Mouse (Mus musculus) forebrain, embryonic 10.5 days (tissue): ENCODE results near the gene Nelfa. TPM values are rescaled to one million over a fixed set of nuclear protein-coding genes. Genes with fewer than 3 reads are reported as not detected.

Experiments used
- DNase-seq: peaks from one replicate; pipeline ENCODE4 v3.0.0-alpha.2; 2017; ENCODE audit warnings: low spot score; ENCODE audit errors: extremely low spot score
- H3K27ac ChIP-seq: fragments of 300-500 bp; sonication (generic); 2 replicates; pipeline ENCODE4 v1.5.1; 2016; ENCODE audit warnings: mild to moderate bottlenecking
- H3K27me3 ChIP-seq: fragments of 300-500 bp; sonication (generic); 2 replicates; pipeline ENCODE4 v1.6.1; 2016; ENCODE audit warnings: mild to moderate bottlenecking; ENCODE audit not compliant: poor library complexity, severe bottlenecking
- H3K36me3 ChIP-seq: fragments of 300-500 bp; sonication (generic); replicated peaks from 2 replicates; pipeline ENCODE4 v1.6.1; 2016; ENCODE audit warnings: mild to moderate bottlenecking, moderate library complexity
- H3K4me1 ChIP-seq: fragments of 300-500 bp; sonication (generic); 2 replicates; pipeline ENCODE4 v1.6.1; 2016
- H3K4me3 ChIP-seq: fragments of 300-500 bp; sonication (generic); 2 replicates; pipeline ENCODE4 v1.5.1; 2016; ENCODE audit warnings: mild to moderate bottlenecking, moderate library complexity
- H3K9me3 ChIP-seq: fragments of 300-500 bp; sonication (generic); 2 replicates; pipeline ENCODE4 v1.6.1; 2016; ENCODE audit warnings: mild to moderate bottlenecking, moderate library complexity
- WGBS: fragments of 180-500 bp; shearing (Covaris S2); methylation state at CpG from one replicate; pipeline ENCODE4 v1.1.7; 2016; 5-methylcytosine and 5-hydroxymethylcytosine counted together
- polyA plus RNA-seq: library from polyadenylated mRNA; unstranded; fragments of >200 nt; fragmentation: Nextera tagmentation; extraction: Ambion mirVana; gene quantifications from 2 replicates; pipeline ENCODE4 v1.2.1, GENCODE M21; 2016

Nelfa gene
- polyA plus RNA-seq, 1 experiment from 2014 or later, result 86.9 TPM

GRCm38 (mm10) chr5:33903176-33903575 is 33.0 kb downstream of the Nelfa start:
- Histone ChIP-seq H3K4me1 (no peaks in the 10 kb centered on the region), H3K36me3 (peaks cover 56% of the 10 kb centered on the region), H3K4me3 (no peak overlapping the region), H3K9me3 (no peaks in the 10 kb centered on the region), H3K27me3 (no peaks in the 10 kb centered on the region), H3K27ac (no peak overlapping the region)
- 94% methylated on average over 9 of the region's 9 CpGs for WGBS
- no peak for DNase-seq

DNA sequence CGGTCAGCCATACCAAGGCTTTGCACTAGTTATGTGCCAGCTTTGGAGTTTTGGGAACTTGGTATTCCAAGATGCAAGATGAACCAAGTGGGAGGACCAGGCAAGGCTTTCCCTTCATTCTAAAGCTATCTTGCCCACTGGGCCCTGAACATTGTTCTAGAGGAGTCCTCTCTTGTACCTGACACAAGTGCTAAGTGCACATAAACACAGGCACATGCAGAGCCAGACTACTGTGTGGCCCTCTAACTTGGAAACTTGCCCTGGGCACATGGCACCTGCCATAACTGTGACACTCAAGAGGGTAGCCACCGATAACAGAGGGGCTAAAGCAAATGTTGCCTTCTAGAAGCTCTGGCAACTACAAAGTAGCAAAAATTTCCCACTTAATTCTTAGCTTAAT is 33.5 kb downstream of the Nelfa start:
- Histone ChIP-seq H3K27ac (no peak overlapping the region), H3K9me3 (no peaks in the 10 kb centered on the region), H3K27me3 (no peaks in the 10 kb centered on the region), H3K4me1 (no peaks in the 10 kb centered on the region), H3K4me3 (no peak overlapping the region), H3K36me3 (peaks cover 60% of the 10 kb centered on the region)
- WGBS, result 95% methylated on average over 2 of the region's 2 CpGs
- no peak for DNase-seq

DNA sequence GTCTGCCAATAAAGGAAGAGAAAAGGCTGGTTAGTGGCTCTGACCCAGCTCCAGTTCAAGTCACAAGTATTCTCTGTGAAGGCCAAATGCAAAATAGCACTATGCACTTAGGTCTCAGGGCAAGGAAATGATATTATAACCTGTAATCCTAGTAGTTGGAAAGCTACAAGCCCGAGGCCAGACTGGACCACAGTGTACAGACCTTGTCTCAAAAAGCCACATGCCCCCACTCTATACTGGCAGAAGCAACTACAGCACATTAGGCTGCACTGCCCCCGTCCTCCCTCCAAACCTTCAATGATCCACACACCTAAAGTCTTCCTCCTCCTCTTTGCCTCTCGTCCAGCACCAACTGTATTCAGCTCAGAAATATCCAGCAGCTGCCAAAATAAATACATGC is 34.9 kb downstream of the Nelfa start:
- no peaks in the 10 kb centered on the region for H3K27me3 ChIP-seq
- H3K4me1 ChIP-seq, result no peaks in the 10 kb centered on the region
- no peak for DNase-seq
- no peak overlapping the region for H3K27ac ChIP-seq
- WGBS, result 93% methylated on average over 3 of the region's 3 CpGs
- H3K9me3 ChIP-seq, result no peaks in the 10 kb centered on the region
- H3K4me3 ChIP-seq, result no peak overlapping the region
- peaks cover 75% of the 10 kb centered on the region for H3K36me3 ChIP-seq

- Histone ChIP-seq H3K4me1 (no peaks in the 10 kb centered on the region), H3K27ac (no peak overlapping the region), H3K9me3 (no peaks in the 10 kb centered on the region), H3K27me3 (no peaks in the 10 kb centered on the region), H3K4me3 (no peak overlapping the region), H3K36me3 (peaks cover 80% of the 10 kb centered on the region)
- WGBS, result 95% methylated on average over 9 of the region's 9 CpGs
- no peak for DNase-seq
Measured at GRCm38 (mm10) chr5:33900701-33901263, 35.4 kb downstream of the Nelfa start.

DNA sequence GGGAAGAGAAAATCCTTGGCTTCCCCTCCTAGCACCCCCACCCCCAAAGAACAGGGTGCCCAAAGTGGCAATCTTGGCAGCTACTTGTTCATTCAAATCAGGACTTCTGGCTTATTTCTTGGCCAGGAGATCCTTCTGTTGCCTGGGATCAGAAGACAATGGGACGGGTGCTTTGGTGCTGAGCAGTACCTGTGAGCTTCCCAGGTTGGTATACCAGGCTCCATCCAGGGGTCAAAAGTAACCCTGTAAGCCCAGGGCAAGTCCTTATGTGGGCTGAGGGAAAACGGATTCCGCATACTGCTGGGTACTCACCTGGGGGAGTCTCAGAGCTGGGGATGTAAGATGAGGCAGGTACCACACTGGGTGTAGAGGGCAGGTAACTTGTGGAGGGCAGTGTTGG is 36.1 kb downstream of the Nelfa start:
- peaks cover 86% of the 10 kb centered on the region for H3K36me3 ChIP-seq
- H3K4me3 ChIP-seq, result no peak overlapping the region
- no peak for DNase-seq
- 86% methylated on average over 3 of the region's 3 CpGs for WGBS
- no peaks in the 10 kb centered on the region for H3K27me3 ChIP-seq
- H3K27ac ChIP-seq, result no peak overlapping the region
- no peaks in the 10 kb centered on the region for H3K4me1 ChIP-seq
- no peaks in the 10 kb centered on the region for H3K9me3 ChIP-seq

GRCm38 (mm10) chr5:33899245-33899644 is 37.0 kb downstream of the Nelfa start:
- 98% methylated on average over 3 of the region's 3 CpGs for WGBS
- no peaks in the 10 kb centered on the region for H3K9me3 ChIP-seq

GRCm38 (mm10) chr5:33898671-33899070 is 37.5 kb downstream of the Nelfa start:
- DNase-seq, result no peak
- H3K9me3 ChIP-seq, result no peaks in the 10 kb centered on the region

More at GRCm38 (mm10) chr5:33899245-33899644, 37.0 kb downstream of the Nelfa start:
- Histone ChIP-seq H3K36me3 (peaks cover 95% of the 10 kb centered on the region), H3K4me1 (no peaks in the 10 kb centered on the region), H3K27me3 (no peaks in the 10 kb centered on the region), H3K4me3 (no peak overlapping the region), H3K27ac (no peak overlapping the region)
- no peak for DNase-seq

DNA sequence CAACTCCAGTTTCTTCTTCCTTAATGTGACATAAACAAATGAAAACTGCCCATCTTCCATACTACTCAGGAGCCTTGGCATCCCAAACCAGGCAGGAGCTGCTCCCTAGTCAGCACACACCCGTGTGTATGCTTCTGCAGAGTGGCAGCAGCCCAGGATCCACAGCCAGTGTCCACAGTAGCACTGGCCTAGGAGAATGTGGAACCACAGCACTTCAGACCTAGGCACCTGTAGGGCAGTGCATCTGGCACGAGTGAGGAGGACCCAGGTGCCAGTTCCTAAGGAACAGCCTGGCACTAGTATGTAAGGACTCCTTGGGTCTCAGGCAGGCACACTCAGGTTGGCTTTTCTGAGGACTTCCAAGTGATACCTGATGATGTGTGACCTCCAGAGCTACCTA is 39.1 kb downstream of the Nelfa start:
- H3K27me3 ChIP-seq, result no peaks in the 10 kb centered on the region
- 92% methylated on average over 2 of the region's 2 CpGs for WGBS
- H3K4me1 ChIP-seq, result no peaks in the 10 kb centered on the region
- H3K36me3 ChIP-seq, result peaks cover 100% of the 10 kb centered on the region
- H3K9me3 ChIP-seq, result no peaks in the 10 kb centered on the region
- no peak overlapping the region for H3K4me3 ChIP-seq
- no peak for DNase-seq
- no peak overlapping the region for H3K27ac ChIP-seq

More at GRCm38 (mm10) chr5:33898671-33899070, 37.5 kb downstream of the Nelfa start:
- no peak overlapping the region for H3K4me3 ChIP-seq
- WGBS, result 92% methylated on average over 9 of the region's 9 CpGs
- H3K4me1 ChIP-seq, result no peaks in the 10 kb centered on the region
- H3K27me3 ChIP-seq, result no peaks in the 10 kb centered on the region
- H3K27ac ChIP-seq, result no peak overlapping the region
- H3K36me3 ChIP-seq, result peaks cover 98% of the 10 kb centered on the region

- no peak for DNase-seq
Measured at GRCm38 (mm10) chr5:33895116-33895515, 41.1 kb downstream of the Nelfa start.

DNA sequence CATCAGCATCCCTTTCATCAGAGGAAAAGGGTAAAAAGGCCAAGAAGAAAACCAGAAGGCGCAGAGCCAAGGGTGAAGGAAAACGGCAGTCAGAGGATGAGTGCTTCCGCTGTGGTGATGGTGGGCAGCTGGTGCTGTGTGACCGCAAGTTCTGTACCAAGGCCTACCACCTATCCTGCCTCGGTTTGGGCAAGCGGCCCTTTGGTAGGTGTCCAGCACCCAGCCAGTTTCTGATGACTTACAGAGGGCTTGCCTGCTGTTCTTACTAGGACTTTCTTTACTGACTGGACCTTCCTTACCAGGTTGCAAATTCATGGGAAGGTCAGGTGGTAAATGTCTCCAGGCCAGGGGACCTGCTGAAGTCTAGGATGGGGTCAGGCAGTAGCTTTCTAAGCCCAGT is 42.8 kb downstream of the Nelfa start:
- WGBS, result 97% methylated on average over 6 of the region's 6 CpGs
- Histone ChIP-seq H3K9me3 (no peaks in the 10 kb centered on the region), H3K27me3 (no peaks in the 10 kb centered on the region), H3K27ac (no peak overlapping the region), H3K36me3 (peaks cover 100% of the 10 kb centered on the region), H3K4me1 (no peaks in the 10 kb centered on the region), H3K4me3 (no peak overlapping the region)
- no peak for DNase-seq

More at GRCm38 (mm10) chr5:33895116-33895515, 41.1 kb downstream of the Nelfa start:
- no peak overlapping the region for H3K27ac ChIP-seq
- no peaks in the 10 kb centered on the region for H3K9me3 ChIP-seq
- 94% methylated on average over 9 of the region's 9 CpGs for WGBS
- H3K4me1 ChIP-seq, result no peaks in the 10 kb centered on the region
- H3K36me3 ChIP-seq, result peaks cover 100% of the 10 kb centered on the region
- no peaks in the 10 kb centered on the region for H3K27me3 ChIP-seq
- no peak overlapping the region for H3K4me3 ChIP-seq

DNA sequence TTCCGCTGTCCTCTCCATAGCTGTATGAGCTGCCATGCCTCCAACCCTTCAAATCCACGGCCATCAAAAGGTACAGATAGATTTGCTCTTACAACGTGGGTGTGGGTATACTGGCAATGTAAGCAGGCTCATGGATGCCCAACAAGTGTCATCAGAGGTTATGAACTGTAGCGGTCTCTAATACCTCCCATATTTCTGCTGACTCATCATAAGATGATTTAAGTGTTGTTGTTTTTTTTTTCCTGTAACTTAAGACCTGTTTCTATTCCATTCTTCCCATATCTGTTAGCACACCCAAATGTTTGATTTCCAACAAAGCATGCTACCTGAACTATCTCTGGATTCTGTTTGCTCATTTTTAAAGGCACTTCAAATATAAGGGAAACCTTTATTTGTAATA is 55.1 kb downstream of the Nelfa start:
- WGBS, result 95% methylated on average over 4 of the region's 4 CpGs
- no peaks in the 10 kb centered on the region for H3K27me3 ChIP-seq
- no peaks in the 10 kb centered on the region for H3K4me1 ChIP-seq
- no peaks in the 10 kb centered on the region for H3K9me3 ChIP-seq
- no peak overlapping the region for H3K27ac ChIP-seq
- no peak for DNase-seq
- H3K4me3 ChIP-seq, result no peak overlapping the region
- peaks cover 100% of the 10 kb centered on the region for H3K36me3 ChIP-seq

GRCm38 (mm10) chr5:33875472-33875871 is 60.7 kb downstream of the Nelfa start:
- H3K27ac ChIP-seq, result no peak overlapping the region
- no peaks in the 10 kb centered on the region for H3K9me3 ChIP-seq
- H3K36me3 ChIP-seq, result peaks cover 100% of the 10 kb centered on the region
- 92% methylated on average over 1 of the region's 1 CpGs for WGBS
- no peaks in the 10 kb centered on the region for H3K4me1 ChIP-seq
- no peaks in the 10 kb centered on the region for H3K27me3 ChIP-seq
- no peak overlapping the region for H3K4me3 ChIP-seq
- no peak for DNase-seq

DNA sequence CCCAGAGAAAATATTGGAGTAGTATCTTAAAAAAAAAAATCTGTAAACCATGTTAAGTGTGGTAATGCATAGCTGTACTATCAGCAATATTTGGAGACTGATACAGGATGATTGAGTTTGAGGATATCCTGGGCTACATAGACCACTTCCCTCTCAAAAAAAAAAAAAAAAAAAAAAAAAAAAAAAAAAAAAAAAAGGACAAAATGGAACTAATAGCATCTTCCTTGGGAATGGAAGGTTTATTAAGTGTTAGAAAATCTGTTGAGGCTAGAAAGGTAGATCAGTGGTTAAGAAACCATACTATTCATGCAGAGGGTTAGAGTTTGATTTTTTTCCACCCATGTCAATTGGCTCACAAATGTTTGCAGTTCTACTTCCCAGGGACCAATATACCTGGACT is 78.5 kb downstream of the Nelfa start:
- Histone ChIP-seq H3K4me1 (no peaks in the 10 kb centered on the region), H3K9me3 (peaks cover 16% of the 10 kb centered on the region; the same call in 1 of the 2 replicates), H3K4me3 (no peak overlapping the region), H3K36me3 (peaks cover 99% of the 10 kb centered on the region), H3K27me3 (no peaks in the 10 kb centered on the region), H3K27ac (no peak overlapping the region)
- DNase-seq, result no peak

GRCm38 (mm10) chr5:33854019-33854418 is 82.2 kb downstream of the Nelfa start:
- peaks cover 100% of the 10 kb centered on the region for H3K36me3 ChIP-seq
- H3K9me3 ChIP-seq, result no peaks in the 10 kb centered on the region
- no peak for DNase-seq
- 81% methylated on average over 2 of the region's 2 CpGs for WGBS
- no peaks in the 10 kb centered on the region for H3K27me3 ChIP-seq
- no peak overlapping the region for H3K4me3 ChIP-seq
- no peak overlapping the region for H3K27ac ChIP-seq
- H3K4me1 ChIP-seq, result no peaks in the 10 kb centered on the region
